Mouse (Mus musculus) C2C12 (cell line): Measurements from ENCODE around the gene Naa16. TPM values are rescaled to one million over a fixed set of nuclear protein-coding genes. Genes with fewer than 3 reads are reported as not detected.

Source experiments
- H3K27me3 ChIP-seq: one replicate; pipeline ENCODE4 v1.6.1; 2011; ENCODE audit not compliant: control insufficient read depth, insufficient read depth, insufficient read length
- H3K36me3 ChIP-seq: one replicate; pipeline ENCODE4 v1.6.1; 2011; ENCODE audit not compliant: control insufficient read depth, insufficient read depth
- H3K4me3 ChIP-seq: one replicate; pipeline ENCODE4 v1.5.1; 2011; ENCODE audit warnings: mild to moderate bottlenecking, control low read depth; ENCODE audit not compliant: poor library complexity, insufficient read depth, severe bottlenecking
- H3K79me2 ChIP-seq: one replicate; pipeline ENCODE4 v1.6.1; 2011; ENCODE audit not compliant: control insufficient read depth, insufficient read depth
- H3K79me3 ChIP-seq: one replicate; pipeline ENCODE4 v1.6.1; 2011; ENCODE audit warnings: low read depth, control low read depth
- H3ac ChIP-seq: one replicate; pipeline ENCODE3; 2011; ENCODE audit warnings: low read depth; ENCODE audit not compliant: control insufficient read depth, insufficient read length
- CEBPB ChIP-seq: IDR thresholded peaks from one replicate; pipeline ENCODE4 v1.6.1; 2011; ENCODE audit warnings: low read depth, mild to moderate bottlenecking, control low read depth, moderate library complexity
- CTCF ChIP-seq: IDR thresholded peaks from one replicate; pipeline ENCODE4 v1.5.1; 2011; ENCODE audit not compliant: control insufficient read depth, insufficient read depth, insufficient read length
- FOSL1 ChIP-seq: IDR thresholded peaks from one replicate; pipeline ENCODE4 v1.8.0; 2011; ENCODE audit warnings: mild to moderate bottlenecking, low read length; ENCODE audit not compliant: poor library complexity, insufficient read depth, severe bottlenecking
- MAX ChIP-seq: IDR thresholded peaks from one replicate; pipeline ENCODE4 v1.6.1; 2011; ENCODE audit warnings: mild to moderate bottlenecking, control low read depth
- MYOD1 ChIP-seq: IDR thresholded peaks from one replicate; pipeline ENCODE4 v1.6.1; 2011; ENCODE audit warnings: low read depth; ENCODE audit not compliant: control insufficient read depth, insufficient read length
- MYOG ChIP-seq: IDR thresholded peaks from one replicate; pipeline ENCODE4 v1.6.1; 2011; ENCODE audit not compliant: control insufficient read depth, insufficient read length; ENCODE audit errors: extremely low read depth
- USF1 ChIP-seq: IDR thresholded peaks from one replicate; pipeline ENCODE4 v1.6.1; 2011; ENCODE audit warnings: low read depth, mild to moderate bottlenecking, control low read depth, moderate library complexity
- polyA plus RNA-seq: library from polyadenylated mRNA; unstranded; fragments of >200 nt; fragmentation: generic; extraction: Trizol; gene quantifications from one replicate; pipeline ENCODE4 v1.2.1, GENCODE M21; 2012; ENCODE audit warnings: missing spikeins

The Naa16 gene
- polyA plus RNA-seq, 1 experiment = 8.6 TPM

DNA sequence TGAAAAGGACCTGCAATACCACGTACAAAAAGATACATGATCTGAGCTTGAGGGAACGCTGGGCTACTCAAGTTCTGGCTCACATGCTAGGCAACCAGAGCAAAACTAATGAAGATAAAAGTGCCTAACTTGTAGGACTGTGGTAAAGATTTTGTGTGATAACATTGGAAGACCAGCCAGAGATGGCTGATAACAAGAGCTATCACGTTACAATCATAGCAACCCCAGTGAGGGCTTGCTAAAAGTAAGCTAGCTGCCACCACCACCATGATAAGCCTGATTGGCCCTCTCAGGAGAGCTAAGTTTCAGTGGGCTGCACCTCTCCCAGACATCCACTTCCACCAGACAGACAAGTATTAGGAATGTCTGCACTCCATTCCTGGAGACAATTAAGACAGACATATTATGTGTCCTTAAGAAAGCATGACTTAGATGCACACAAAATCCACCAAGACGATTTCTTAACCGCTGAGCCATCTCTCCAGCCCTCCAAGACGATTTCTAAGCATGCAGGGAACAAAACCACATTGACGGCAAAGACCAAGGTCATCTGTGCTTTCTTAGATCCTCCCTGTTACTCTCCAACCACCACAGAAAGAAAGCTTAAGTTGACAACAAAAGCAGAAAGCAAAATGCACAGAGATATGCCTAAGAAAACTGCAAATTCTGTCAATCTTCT is 92.1 kb downstream of the Naa16 start:
- no peaks in the 10 kb centered on the region for H3K79me3 ChIP-seq
- no peaks in the 10 kb centered on the region for H3K79me2 ChIP-seq
- TF ChIP-seq MYOD1 = no peak
- TF ChIP-seq CTCF = no peak
- no peak for TF ChIP-seq FOSL1
- no peak for TF ChIP-seq USF1
- TF ChIP-seq MYOG = no peak
- no peak for TF ChIP-seq CEBPB
- no peak for TF ChIP-seq MAX
- no peaks in the 10 kb centered on the region for H3K36me3 ChIP-seq
- H3K27me3 ChIP-seq = no peaks in the 10 kb centered on the region
- no peak overlapping the region for H3ac ChIP-seq
- H3K4me3 ChIP-seq = no peak overlapping the region

DNA sequence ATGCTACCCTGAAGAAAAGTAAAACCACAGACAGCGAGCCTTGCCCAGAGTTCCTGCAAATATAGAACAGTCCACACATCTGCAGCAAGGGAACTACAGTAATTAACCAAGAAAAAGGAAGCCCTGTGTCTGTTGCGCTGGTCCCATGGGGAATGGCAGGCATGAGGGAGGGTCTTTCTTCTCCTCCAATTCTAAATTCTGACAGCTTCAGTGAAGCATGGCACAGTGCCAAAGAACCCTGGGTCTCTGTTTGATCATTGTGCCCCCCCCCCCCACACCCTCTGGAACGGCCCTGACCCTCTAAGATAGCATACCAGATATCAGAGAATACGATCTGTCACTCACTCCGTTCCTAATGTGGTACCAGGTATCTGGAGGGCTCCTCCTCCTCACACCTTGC is 93.7 kb downstream of the Naa16 start:
- no peaks in the 10 kb centered on the region for H3K79me2 ChIP-seq
- no peaks in the 10 kb centered on the region for H3K79me3 ChIP-seq
- no peak for TF ChIP-seq CEBPB
- TF ChIP-seq USF1 = no peak
- TF ChIP-seq CTCF = no peak
- TF ChIP-seq MYOD1 = no peak
- no peak for TF ChIP-seq MYOG
- no peak for TF ChIP-seq FOSL1
- no peak for TF ChIP-seq MAX
- H3ac ChIP-seq = no peak overlapping the region
- H3K36me3 ChIP-seq = no peaks in the 10 kb centered on the region
- no peaks in the 10 kb centered on the region for H3K27me3 ChIP-seq
- no peak overlapping the region for H3K4me3 ChIP-seq

GRCm38 (mm10) chr14:79296201-79296600 is 94.4 kb downstream of the Naa16 start:
- Histone ChIP-seq H3ac (no peak overlapping the region), H3K79me2 (no peaks in the 10 kb centered on the region), H3K36me3 (no peaks in the 10 kb centered on the region), H3K27me3 (no peaks in the 10 kb centered on the region), H3K4me3 (no peak overlapping the region), H3K79me3 (no peaks in the 10 kb centered on the region)
- TF ChIP-seq USF1 (no peak), MYOG (no peak), FOSL1 (no peak)

- no peaks in the 10 kb centered on the region for H3K36me3 ChIP-seq
- H3K79me3 ChIP-seq = no peaks in the 10 kb centered on the region
- no peaks in the 10 kb centered on the region for H3K79me2 ChIP-seq
- H3ac ChIP-seq = no peak overlapping the region
- no peaks in the 10 kb centered on the region for H3K27me3 ChIP-seq
- no peak overlapping the region for H3K4me3 ChIP-seq
- TF ChIP-seq USF1 (no peak), FOSL1 (no peak), MYOG (no peak), MYOD1 (no peak), CEBPB (no peak), MAX (no peak), CTCF (no peak)
Measured at GRCm38 (mm10) chr14:79295579-79295978, 95.0 kb downstream of the Naa16 start.

GRCm38 (mm10) chr14:79294950-79295349 is 95.6 kb downstream of the Naa16 start:
- Histone ChIP-seq H3K79me2 (no peaks in the 10 kb centered on the region), H3K36me3 (no peaks in the 10 kb centered on the region), H3K4me3 (no peak overlapping the region), H3K27me3 (no peaks in the 10 kb centered on the region), H3ac (no peak overlapping the region), H3K79me3 (no peaks in the 10 kb centered on the region)
- TF ChIP-seq MYOD1 = no peak
- TF ChIP-seq MAX = no peak
- TF ChIP-seq CTCF = no peak
- TF ChIP-seq FOSL1 = no peak
- no peak for TF ChIP-seq MYOG
- TF ChIP-seq CEBPB = no peak
- no peak for TF ChIP-seq USF1

DNA sequence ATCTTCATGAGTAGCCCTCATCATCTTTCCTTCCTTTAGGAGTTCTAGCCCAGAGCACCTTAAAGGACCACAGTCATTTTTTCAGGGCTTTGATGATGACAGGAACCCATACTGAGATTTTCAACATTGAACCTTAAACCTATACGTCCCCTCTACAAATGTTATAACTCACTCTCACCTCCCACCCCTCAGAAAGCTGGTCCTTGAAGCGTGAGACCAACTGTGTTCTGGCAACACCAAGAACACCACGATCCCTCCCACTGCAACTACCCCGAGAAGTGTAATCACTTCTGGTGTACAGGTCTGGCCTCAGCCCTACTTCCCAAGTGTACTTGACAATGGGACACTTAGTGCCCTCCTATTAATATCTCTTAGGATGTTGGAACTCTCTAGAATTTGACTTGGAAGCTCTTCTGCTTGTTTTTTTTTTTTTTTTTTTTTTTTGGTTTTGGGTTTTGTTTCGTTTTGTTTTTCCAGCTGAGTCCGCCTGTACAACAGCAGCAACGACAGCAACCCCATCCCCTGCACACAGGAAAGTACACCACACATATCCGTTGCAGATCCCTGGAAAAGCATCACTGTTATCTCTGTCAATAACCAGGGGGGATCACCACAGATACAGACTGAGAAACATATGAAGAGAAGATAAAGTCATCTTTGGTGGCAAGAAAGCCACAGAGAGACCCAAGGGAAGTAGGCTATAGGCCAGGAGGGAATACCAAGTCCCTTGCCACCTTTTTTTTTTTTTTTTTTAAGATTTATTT is 96.3 kb downstream of the Naa16 start:
- no peaks in the 10 kb centered on the region for H3K79me3 ChIP-seq
- H3K36me3 ChIP-seq = no peaks in the 10 kb centered on the region
- no peak overlapping the region for H3ac ChIP-seq
- TF ChIP-seq FOSL1 = no peak
- TF ChIP-seq USF1 = no peak
- no peak for TF ChIP-seq CEBPB
- no peak for TF ChIP-seq MYOG
- no peak for TF ChIP-seq MYOD1
- TF ChIP-seq MAX = no peak
- no peak for TF ChIP-seq CTCF
- no peaks in the 10 kb centered on the region for H3K79me2 ChIP-seq
- H3K27me3 ChIP-seq = no peaks in the 10 kb centered on the region
- no peak overlapping the region for H3K4me3 ChIP-seq
